Mouse (Mus musculus): ENCODE measurements around the gene Hebp1. TPM values are rescaled to one million over a fixed set of nuclear protein-coding genes. Genes with fewer than 3 reads are reported as not detected.

Gene Hebp1
- total RNA-seq, 2 experiments from 2014 or later, result 42.6 to 43.9 TPM

- peak; percentile 83 to 86 for DNase-seq (ENCODE audit: low spot score in 2 of 2)
- intact Hi-C loops (cut with DNase I), result loop anchor here (1.0 to 5.0 kb wide), 3 partner anchors 56 to 289 kb away; no protein-coding TSS in a partner anchor
Observed at GRCm38 (mm10) chr6:135087721-135088451, 109.9 kb downstream of the Hebp1 start.

Other genes starting within 250 kb of the Hebp1 start
- gene Apold1, start 216.3 kb downstream of the Hebp1 start, total RNA-seq (2021), result 1 to 10 TPM; 4.1 to 4.5 TPM
- gene Ddx47, start 186.4 kb downstream of the Hebp1 start, total RNA-seq (2021), result 10 to 100 TPM; 57.1 to 58.3 TPM
- under 1 TPM; 0.37 to 0.39 TPM for gene Gprc5a, start 132.4 kb downstream of the Hebp1 start, total RNA-seq (2021)
- gene Gprc5d, start 79.7 kb downstream of the Hebp1 start, total RNA-seq (2021), result not detected
- 100 to 1,000 TPM; 143 to 147 TPM for gene Fam234b, start within 50 bp of the Hebp1 start, total RNA-seq (2021)
- gene Gsg1, start 56.3 kb upstream of the Hebp1 start, total RNA-seq (2021), result not detected
- gene Pbp2, start 112.4 kb upstream of the Hebp1 start, total RNA-seq (2021), result under 1 TPM; 0.25 to 0.28 TPM
- 1 to 10 TPM; 2.4 to 3.9 TPM for gene Emp1, start 164.5 kb upstream of the Hebp1 start, total RNA-seq (2021)

Data from left cerebral cortex, postnatal 25 days (tissue).